Mouse (Mus musculus) G1E (cell line): Measurements from ENCODE around the gene Gm49450. TPM values are rescaled to one million over a fixed set of nuclear protein-coding genes. Genes with fewer than 3 reads are reported as not detected.
"Not testable (repeated sequence)": the region's sequence is repeated elsewhere in the genome, so short reads cannot be mapped to it uniquely, and the experiment has no call there.

ENCODE experiments used
- ATAC-seq: 2 replicates; pipeline ENCODE4 v1.8.0; 2016; ENCODE audit warnings: mild to moderate bottlenecking; ENCODE audit not compliant: insufficient number of reproducible peaks, poor library complexity, low FRiP score, severe bottlenecking; ENCODE audit errors: extremely low read depth
- DNase-seq: peaks from one replicate; pipeline ENCODE4 v3.0.0; 2012; ENCODE audit warnings: low spot score
- H3K27me3 ChIP-seq: 2 replicates; pipeline ENCODE4 v1.6.1; 2012; ENCODE audit warnings: mild to moderate bottlenecking, low read length, inconsistent platforms; ENCODE audit not compliant: insufficient read depth
- H3K36me3 ChIP-seq: replicated peaks from 2 replicates; pipeline ENCODE3; 2012; ENCODE audit warnings: mild to moderate bottlenecking, inconsistent platforms
- H3K4me1 ChIP-seq: 2 replicates; pipeline ENCODE4 v1.6.1; 2012; ENCODE audit warnings: low read depth, low read length, inconsistent platforms, mixed read lengths; ENCODE audit not compliant: insufficient read depth
- H3K4me3 ChIP-seq: 2 replicates; pipeline ENCODE4 v1.5.1; 2012; ENCODE audit warnings: low read depth, mild to moderate bottlenecking, inconsistent platforms, low read length, moderate library complexity, mixed read lengths
- H3K9me3 ChIP-seq: replicated peaks from 2 replicates; pipeline ENCODE4 v1.6.1; 2012; ENCODE audit warnings: inconsistent platforms
- CTCF ChIP-seq: IDR thresholded peaks from 2 replicates; pipeline ENCODE4 v1.5.1; 2012; ENCODE audit warnings: low read depth, low read length, inconsistent platforms, mixed read lengths
- GATA1 ChIP-seq: IDR thresholded peaks from 2 replicates; pipeline ENCODE4 v1.6.1; 2012; ENCODE audit warnings: borderline replicate concordance, low read length, inconsistent platforms, mixed read lengths
- GATA2 ChIP-seq: IDR thresholded peaks from 2 replicates; pipeline ENCODE4 v1.6.1; 2012; ENCODE audit warnings: low read depth, low read length, inconsistent platforms, borderline replicate concordance
- POLR2AphosphoS5 ChIP-seq: IDR thresholded peaks from 2 replicates; pipeline ENCODE4 v1.6.1; 2012; ENCODE audit warnings: low read depth, low read length, inconsistent platforms; ENCODE audit not compliant: insufficient replicate concordance
- TAL1 ChIP-seq: conservative IDR thresholded peaks from 2 replicates; pipeline ENCODE4 v1.6.1; 2012; ENCODE audit warnings: low read depth, low read length, inconsistent platforms, mixed read lengths
- polyA plus RNA-seq: library from polyadenylated mRNA; stranded (reverse); fragments of >175 nt; gene quantifications from 2 replicates; pipeline ENCODE4 v1.2.3, GENCODE M21; 2012
- total RNA-seq, 2 experiments: library from RNA; stranded (forward) in 1 of 2; stranded (reverse) in 1 of 2; fragments of 200-1000 nt in 1 of 2; fragments of >200 nt in 1 of 2; fragmentation: Nextera tagmentation in 1 of 2; gene quantifications; 2 replicates each; pipeline ENCODE4 v1.2.3; 2014 to 2017

Gene Gm49450
- total and polyA plus RNA-seq, 3 experiments, result not detected

DNA sequence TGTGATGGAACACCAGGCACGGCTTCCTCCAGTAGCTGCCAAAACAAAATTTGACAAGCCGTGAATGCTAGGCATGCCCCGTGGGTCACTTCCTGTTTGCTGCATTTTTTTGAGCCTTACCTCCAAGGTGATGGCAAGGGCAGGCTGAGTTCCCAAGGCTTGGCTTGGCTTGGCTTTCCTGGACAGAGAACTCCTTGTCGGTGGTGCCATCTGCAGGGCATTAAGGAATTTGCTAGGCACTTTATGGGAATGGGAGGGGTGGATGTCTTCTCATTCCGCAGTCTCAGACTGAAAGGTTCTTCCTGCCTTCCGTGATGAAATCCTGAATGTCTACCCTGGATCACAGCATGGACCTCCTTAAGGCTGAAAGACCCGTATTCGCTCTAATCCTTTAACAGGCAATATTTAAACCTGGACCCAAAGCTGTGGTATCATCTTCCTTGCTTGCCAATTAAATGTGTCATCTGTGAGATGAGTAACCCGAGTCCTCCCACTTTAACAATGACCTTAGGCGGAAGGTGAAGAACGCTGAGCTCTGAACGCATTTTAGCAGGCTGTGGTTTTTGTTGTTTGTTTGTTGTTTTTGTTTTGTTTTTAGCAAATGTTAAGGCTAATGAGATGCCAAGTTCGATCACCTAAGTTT, 24.6 kb downstream of the Gm49450 start:
- Histone ChIP-seq H3K27me3 (no peaks in the 10 kb centered on the region), H3K4me1 (peaks cover 35% of the 10 kb centered on the region), H3K36me3 (peaks cover 28% of the 10 kb centered on the region), H3K9me3 (peaks cover 2% of the 10 kb centered on the region; the same call in 1 of the 2 replicates), H3K4me3 (no peak overlapping the region; the same call in 1 of the 2 replicates)
- DNase-seq (peak; percentile 24), ATAC-seq (peak; percentile 31; the same call in 1 of the 2 replicates)
- TF ChIP-seq GATA1, result no peak
- no peak for TF ChIP-seq TAL1
- no peak for TF ChIP-seq CTCF
- no peak for TF ChIP-seq GATA2
- no peak; the same call in 1 of the 2 replicates for TF ChIP-seq POLR2AphosphoS5

DNA sequence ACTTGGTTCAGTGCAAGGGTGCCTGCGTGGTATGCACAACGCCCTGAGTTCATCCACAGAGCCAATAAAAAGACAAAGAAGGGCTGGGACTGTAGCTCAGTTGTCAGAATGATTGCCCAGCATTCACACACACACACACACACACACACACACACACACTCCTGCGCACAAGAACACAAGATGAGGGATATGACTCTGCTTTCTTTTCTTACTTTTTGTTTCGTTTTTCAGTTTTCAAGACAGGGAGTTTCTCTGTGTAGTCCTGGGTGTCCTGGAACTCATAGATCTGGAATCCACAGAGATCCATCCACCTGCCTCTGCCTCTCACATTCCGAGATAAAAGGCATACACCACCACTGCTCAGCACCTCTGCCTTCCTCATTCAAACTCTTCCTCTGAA, 25.8 kb downstream of the Gm49450 start:
- DNase-seq (no peak), ATAC-seq (no peak)
- peaks cover 2% of the 10 kb centered on the region; the same call in 1 of the 2 replicates for H3K9me3 ChIP-seq
- no peaks in the 10 kb centered on the region for H3K27me3 ChIP-seq
- H3K36me3 ChIP-seq, result peaks cover 22% of the 10 kb centered on the region
- no peak overlapping the region for H3K4me3 ChIP-seq
- peaks cover 35% of the 10 kb centered on the region for H3K4me1 ChIP-seq
- TF ChIP-seq GATA1, result no peak
- TF ChIP-seq TAL1, result no peak
- no peak for TF ChIP-seq CTCF

DNA sequence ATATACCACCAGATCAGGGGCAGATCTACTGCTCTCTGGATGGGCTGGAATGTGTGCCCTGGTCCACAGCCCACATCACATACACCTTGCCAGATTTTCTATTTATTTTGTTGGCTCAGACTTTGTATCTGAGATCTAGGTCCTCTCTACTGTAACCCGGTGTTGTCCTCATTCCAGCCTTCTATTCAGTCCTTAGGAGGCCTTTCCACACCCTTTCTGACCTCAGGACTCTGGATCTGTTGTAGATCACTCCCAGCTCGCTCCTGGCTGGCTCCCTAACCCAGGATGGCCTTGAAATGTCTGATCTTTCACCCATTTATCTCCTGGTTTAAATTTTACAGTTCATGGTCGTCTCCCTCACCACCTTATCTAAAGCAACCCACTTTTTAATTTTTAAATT, 28.7 kb downstream of the Gm49450 start:
- Histone ChIP-seq H3K27me3 (no peaks in the 10 kb centered on the region), H3K4me3 (no peak overlapping the region), H3K36me3 (peaks cover 2% of the 10 kb centered on the region), H3K9me3 (peaks cover 2% of the 10 kb centered on the region; the same call in 1 of the 2 replicates), H3K4me1 (peaks cover 20% of the 10 kb centered on the region)
- ATAC-seq (no peak), DNase-seq (no peak)
- TF ChIP-seq POLR2AphosphoS5 (no peak), GATA2 (no peak), CTCF (no peak)

DNA sequence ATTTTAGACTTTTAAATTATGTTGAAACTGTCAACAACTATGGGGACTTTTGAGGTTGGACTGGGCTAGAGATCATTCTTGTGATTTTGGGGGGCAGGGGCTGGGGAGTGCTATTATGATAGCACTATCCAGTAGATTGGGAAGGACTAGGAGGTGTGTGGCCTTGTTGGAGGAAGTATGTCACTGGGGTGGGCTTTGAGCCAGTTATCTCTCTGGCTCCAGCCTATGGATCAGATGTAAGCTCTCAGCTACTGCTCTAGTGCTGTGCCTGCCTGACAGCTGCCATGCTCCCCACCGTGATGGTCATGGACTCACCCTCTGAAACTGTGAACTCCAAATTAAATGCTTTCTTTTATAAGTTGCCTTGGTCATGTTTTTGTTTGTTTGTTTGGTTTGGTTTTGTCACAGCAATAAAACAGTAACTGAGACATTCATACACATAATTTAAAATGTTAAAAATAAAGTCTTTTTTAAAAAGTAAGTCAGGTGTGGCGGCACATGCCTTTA, 30.3 kb downstream of the Gm49450 start:
- H3K9me3 ChIP-seq, result peaks cover 2% of the 10 kb centered on the region; the same call in 1 of the 2 replicates
- DNase-seq (no peak), ATAC-seq (no peak)
- peaks cover 2% of the 10 kb centered on the region for H3K36me3 ChIP-seq
- H3K27me3 ChIP-seq, result no peaks in the 10 kb centered on the region
- TF ChIP-seq POLR2AphosphoS5, result no peak
- no peak for TF ChIP-seq GATA1
- TF ChIP-seq GATA2, result no peak
- TF ChIP-seq TAL1, result no peak
- TF ChIP-seq CTCF, result no peak
- H3K4me3 ChIP-seq, result no peak overlapping the region
- peaks cover 18% of the 10 kb centered on the region for H3K4me1 ChIP-seq

DNA sequence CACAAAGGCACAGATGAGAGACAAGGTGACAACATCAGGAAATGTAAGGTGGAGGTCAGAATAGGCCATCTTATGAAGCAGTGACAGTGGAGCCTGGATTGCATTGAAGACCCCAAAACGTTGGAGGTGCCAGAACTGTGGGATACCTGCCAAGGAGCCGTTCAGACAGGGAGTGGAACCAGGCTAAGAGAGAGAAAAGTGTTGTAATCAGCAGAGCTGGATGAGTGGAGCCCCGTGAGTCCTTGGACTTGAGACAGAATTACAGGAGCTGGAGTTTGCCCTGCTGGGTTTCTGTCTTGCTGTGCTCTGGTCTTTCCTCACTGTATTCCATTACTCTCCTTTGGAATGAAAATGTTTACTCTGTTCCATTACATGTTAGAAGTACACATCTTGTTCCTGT, 30.8 kb downstream of the Gm49450 start:
- ATAC-seq, result no peak
- no peak for DNase-seq
- no peaks in the 10 kb centered on the region for H3K27me3 ChIP-seq
- H3K4me3 ChIP-seq, result no peak overlapping the region
- H3K36me3 ChIP-seq, result peaks cover 2% of the 10 kb centered on the region
- peaks cover 2% of the 10 kb centered on the region; the same call in 1 of the 2 replicates for H3K9me3 ChIP-seq
- no peak for TF ChIP-seq POLR2AphosphoS5
- TF ChIP-seq GATA1, result no peak
- no peak for TF ChIP-seq CTCF
- no peak for TF ChIP-seq TAL1
- no peak for TF ChIP-seq GATA2
- H3K4me1 ChIP-seq, result peaks cover 15% of the 10 kb centered on the region

DNA sequence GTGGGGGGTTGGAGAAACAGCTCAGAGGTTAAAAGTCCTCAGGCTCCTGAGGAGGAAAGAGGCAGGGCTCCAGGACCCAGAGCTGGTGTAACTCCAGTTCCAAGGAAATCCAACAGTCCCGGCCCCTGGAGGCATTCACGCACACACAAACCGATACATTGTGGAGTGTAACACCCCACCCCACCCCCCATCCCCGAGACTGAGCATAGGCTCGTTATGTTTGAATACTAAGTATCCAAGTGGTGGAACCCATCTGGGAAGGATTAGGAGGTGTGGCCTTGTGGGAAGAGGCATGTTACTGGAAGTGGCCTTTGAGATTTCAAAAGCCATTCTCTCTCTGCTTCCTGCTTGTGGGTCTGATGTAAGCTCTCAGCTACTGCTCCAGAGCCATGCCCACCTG, 31.8 kb downstream of the Gm49450 start:
- Histone ChIP-seq H3K4me3 (no peak overlapping the region), H3K36me3 (peaks cover 2% of the 10 kb centered on the region), H3K4me1 (peaks cover 18% of the 10 kb centered on the region), H3K9me3 (peaks cover 2% of the 10 kb centered on the region; the same call in 1 of the 2 replicates), H3K27me3 (no peaks in the 10 kb centered on the region)
- DNase-seq, result no peak
- TF ChIP-seq TAL1 (no peak), GATA2 (no peak), GATA1 (no peak), CTCF (no peak), POLR2AphosphoS5 (no peak)
- ATAC-seq, result no peak

DNA sequence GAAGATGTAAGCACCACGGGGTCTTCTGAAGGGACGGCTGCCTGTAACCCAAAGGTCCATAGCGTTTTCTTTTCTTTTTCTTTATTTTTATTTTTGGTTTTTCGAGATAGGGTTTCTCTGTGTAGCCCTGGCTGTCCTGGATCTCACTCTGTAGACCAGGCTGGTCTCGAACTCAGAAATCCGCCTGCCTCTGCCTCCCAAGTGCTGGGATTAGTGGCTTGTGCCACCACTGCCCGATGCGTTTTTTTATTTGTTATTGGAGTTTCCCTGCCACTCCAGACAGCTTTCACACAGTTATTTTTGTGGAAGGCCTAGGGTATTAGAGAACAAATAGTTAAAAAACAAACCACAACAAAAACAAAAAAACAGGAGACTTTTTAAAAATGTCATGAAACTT, 34.9 kb downstream of the Gm49450 start:
- Histone ChIP-seq H3K4me3 (peak overlapping the region; percentile 97), H3K4me1 (peaks cover 29% of the 10 kb centered on the region), H3K36me3 (peaks cover 14% of the 10 kb centered on the region)
- not testable (repeated sequence) for H3K27me3 ChIP-seq, ATAC-seq, H3K9me3 ChIP-seq, DNase-seq
